Mouse (Mus musculus): ENCODE results near the gene Slc45a1. TPM values are rescaled to one million over a fixed set of nuclear protein-coding genes. Genes with fewer than 3 reads are reported as not detected.
"Not testable (repeated sequence)": the region's sequence is repeated elsewhere in the genome, so short reads cannot be mapped to it uniquely, and the experiment has no call there.

Gene Slc45a1
- polyA plus RNA-seq, 1 experiment from 2014 or later = not detected

- in situ Hi-C loops (cut with MboI; ENCODE audit: low pct_unique_long_range_greater_than_20kb) = no loop called here
- ATAC-seq (no peak), DNase-seq (ENCODE audit: low read depth, low spot score) (no peak)
- TF ChIP-seq CTCF (IDR thresholded peaks at IDR 0.05) = no peak
- ChIA-PET CTCF (interaction anchor here (1.0 to 1.6 kb wide), 5 partner anchors 9 to 22 kb away, joined by 3 to 5 read pairs (median 4); no protein-coding TSS in a partner anchor), POLR2A (interaction anchor here (1.1 kb wide), 1 partner anchor 9 kb away, joined by 4 read pairs; no protein-coding TSS in a partner anchor)
- H3K27me3 ChIP-seq = no peaks in the 10 kb centered on the region
These were observed 45.4 kb downstream of the Slc45a1 start for GRCm38 (mm10) chr4:150606449-150607161.

DNA sequence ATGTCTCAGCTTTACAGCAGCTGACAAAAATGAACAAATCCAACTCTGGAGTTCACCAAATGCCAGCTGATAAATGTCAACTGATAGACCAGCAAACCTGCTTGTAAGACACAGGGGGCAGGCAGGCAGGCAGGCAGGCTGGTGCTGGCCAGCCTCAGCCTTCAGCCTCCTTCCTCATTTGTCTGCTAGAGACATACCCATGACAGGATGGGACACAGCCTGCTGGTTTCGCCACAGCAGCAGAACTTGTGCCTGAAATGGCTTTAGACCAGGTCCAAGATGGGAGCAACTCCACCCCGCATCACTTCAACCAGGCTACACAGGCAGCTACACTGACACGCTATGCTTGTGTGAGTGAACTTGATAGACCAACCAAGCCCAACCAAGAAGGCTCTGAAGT is 46.2 kb downstream of the Slc45a1 start:
- in situ Hi-C loops (cut with MboI; ENCODE audit: low pct_unique_long_range_greater_than_20kb) = no loop called here
- ChIA-PET POLR2A (no interaction called here), CTCF (interaction anchor here (1.0 to 1.6 kb wide), 3 partner anchors 10 to 18 kb away, joined by 3 to 5 read pairs (median 4); no protein-coding TSS in a partner anchor)
- no peaks in the 10 kb centered on the region for H3K27me3 ChIP-seq
- no peak for TF ChIP-seq CTCF (IDR thresholded peaks at IDR 0.05)
- ATAC-seq = no peak
- no peak for DNase-seq (ENCODE audit: low read depth, low spot score)

DNA sequence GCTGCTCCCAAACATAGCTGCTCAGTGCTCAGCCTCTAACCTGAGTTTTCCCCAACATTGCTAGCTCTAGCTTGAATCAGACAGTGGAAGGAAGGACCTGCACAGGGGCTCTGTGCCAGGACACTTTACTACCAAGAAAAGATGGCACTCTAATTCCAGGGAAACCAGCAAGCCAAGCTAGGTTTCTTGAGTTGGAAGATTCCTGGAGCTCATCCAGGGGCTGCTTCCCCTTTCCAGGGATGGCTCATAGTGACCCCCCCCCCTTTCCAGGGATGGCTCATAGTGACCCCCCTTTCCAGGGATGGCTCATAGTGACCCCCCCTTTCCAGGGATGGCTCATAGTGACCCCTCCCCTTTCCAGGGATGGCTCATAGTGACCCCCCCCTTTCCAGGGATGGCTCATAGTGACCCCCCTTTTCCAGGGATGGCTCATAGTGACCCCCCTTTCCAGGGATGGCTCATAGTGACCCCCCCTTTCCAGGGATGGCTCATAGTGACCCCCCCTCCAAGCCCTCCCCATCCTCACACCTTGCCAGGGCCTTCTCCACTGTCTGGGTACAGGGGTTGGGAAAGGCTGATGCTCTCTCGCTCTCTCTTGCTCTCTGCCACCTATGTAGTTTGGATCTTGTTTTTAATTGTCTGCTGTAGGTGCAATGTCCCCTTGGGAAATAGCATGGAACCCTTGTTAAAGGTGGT is 48.5 kb downstream of the Slc45a1 start:
- ATAC-seq (no peak), DNase-seq (ENCODE audit: low read depth, low spot score) (no peak)
- H3K27me3 ChIP-seq = no peaks in the 10 kb centered on the region
- TF ChIP-seq CTCF (IDR thresholded peaks at IDR 0.05) = no peak
- ChIA-PET CTCF (no interaction called here), POLR2A (no interaction called here)
- in situ Hi-C loops (cut with MboI; ENCODE audit: low pct_unique_long_range_greater_than_20kb) = no loop called here

GRCm38 (mm10) chr4:150601489-150601888 is 50.5 kb downstream of the Slc45a1 start:
- TF ChIP-seq CTCF (IDR thresholded peaks at IDR 0.05) = no peak
- DNase-seq (ENCODE audit: low read depth, low spot score) (no peak), ATAC-seq (no peak)
- H3K27me3 ChIP-seq = no peaks in the 10 kb centered on the region
- POLR2A ChIA-PET = interaction anchor here (0.5 to 1.2 kb wide), 2 partner anchors 12 to 26 kb away, joined by 3 to 4 read pairs; no protein-coding TSS in a partner anchor
- in situ Hi-C loops (cut with MboI; ENCODE audit: low pct_unique_long_range_greater_than_20kb) = no loop called here
- CTCF ChIA-PET = no interaction called here

- CTCF ChIA-PET; DNase-seq (ENCODE audit: low read depth, low spot score); ATAC-seq; in situ Hi-C loops (cut with MboI; ENCODE audit: low pct_unique_long_range_greater_than_20kb); H3K27me3 ChIP-seq; POLR2A ChIA-PET: not testable (repeated sequence)
These were observed 51.5 kb downstream of the Slc45a1 start for GRCm38 (mm10) chr4:150600503-150600902.

- H3K27me3 ChIP-seq = no peaks in the 10 kb centered on the region
- in situ Hi-C loops (cut with MboI; ENCODE audit: low pct_unique_long_range_greater_than_20kb) = no loop called here
- ATAC-seq (no peak), DNase-seq (ENCODE audit: low read depth, low spot score) (no peak)
- CTCF ChIA-PET = interaction anchor here (2.9 kb wide), 1 partner anchor 11 kb away, joined by 7 read pairs; no protein-coding TSS in a partner anchor
- POLR2A ChIA-PET = interaction anchor here (1.7 kb wide), 1 partner anchor 10 kb away, joined by 5 read pairs; no protein-coding TSS in a partner anchor
- no peak for TF ChIP-seq CTCF (IDR thresholded peaks at IDR 0.05)
These were observed 52.6 kb downstream of the Slc45a1 start for GRCm38 (mm10) chr4:150599119-150599992.

DNA sequence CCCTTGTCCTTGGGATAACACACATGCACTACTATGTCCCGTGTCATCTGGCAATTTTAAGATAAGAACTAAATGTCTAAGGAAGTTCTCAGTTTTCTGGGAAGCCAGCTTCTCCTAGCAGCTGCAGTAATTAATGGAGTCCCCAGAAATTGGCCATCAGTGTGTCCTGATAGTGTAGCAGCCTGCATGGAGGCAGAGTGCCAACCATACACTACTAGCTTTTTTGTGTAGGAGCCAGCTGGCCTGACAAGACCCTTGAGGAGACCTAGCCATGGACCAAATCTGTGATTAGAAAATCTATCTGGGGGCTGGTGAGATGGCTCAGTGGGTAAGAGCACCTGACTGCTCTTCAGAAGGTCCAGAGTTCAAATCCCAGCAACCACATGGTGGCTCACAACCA is 53.3 kb downstream of the Slc45a1 start:
- ATAC-seq (no peak), DNase-seq (ENCODE audit: low read depth, low spot score) (no peak)
- in situ Hi-C loops (cut with MboI; ENCODE audit: low pct_unique_long_range_greater_than_20kb) = no loop called here
- no peaks in the 10 kb centered on the region for H3K27me3 ChIP-seq
- POLR2A ChIA-PET = interaction anchor here (0.9 to 1.7 kb wide), 3 partner anchors 9 to 26 kb away, joined by 3 to 5 read pairs (median 3); no protein-coding TSS in a partner anchor
- CTCF ChIA-PET = interaction anchor here (2.9 kb wide), 1 partner anchor 12 kb away, joined by 7 read pairs; no protein-coding TSS in a partner anchor
- TF ChIP-seq CTCF (IDR thresholded peaks at IDR 0.05) = no peak

- H3K27me3 ChIP-seq = no peaks in the 10 kb centered on the region
- ChIA-PET CTCF (no interaction called here), POLR2A (no interaction called here)
- no peak for TF ChIP-seq CTCF (IDR thresholded peaks at IDR 0.05)
- ATAC-seq = no peak
- DNase-seq (ENCODE audit: low read depth, low spot score) = no peak
- in situ Hi-C loops (cut with MboI; ENCODE audit: low pct_unique_long_range_greater_than_20kb) = no loop called here
These were observed 56.0 kb downstream of the Slc45a1 start for GRCm38 (mm10) chr4:150595991-150596390.

GRCm38 (mm10) chr4:150595071-150595470 is 56.9 kb downstream of the Slc45a1 start:
- CTCF ChIA-PET = no interaction called here
- ATAC-seq (no peak), DNase-seq (ENCODE audit: low read depth, low spot score) (no peak)
- no peak for TF ChIP-seq CTCF (IDR thresholded peaks at IDR 0.05)
- no peaks in the 10 kb centered on the region for H3K27me3 ChIP-seq
- POLR2A ChIA-PET = interaction anchor here (0.6 to 1.0 kb wide), 2 partner anchors 11 to 24 kb away, joined by 3 read pairs; no protein-coding TSS in a partner anchor
- in situ Hi-C loops (cut with MboI; ENCODE audit: low pct_unique_long_range_greater_than_20kb) = no loop called here

DNA sequence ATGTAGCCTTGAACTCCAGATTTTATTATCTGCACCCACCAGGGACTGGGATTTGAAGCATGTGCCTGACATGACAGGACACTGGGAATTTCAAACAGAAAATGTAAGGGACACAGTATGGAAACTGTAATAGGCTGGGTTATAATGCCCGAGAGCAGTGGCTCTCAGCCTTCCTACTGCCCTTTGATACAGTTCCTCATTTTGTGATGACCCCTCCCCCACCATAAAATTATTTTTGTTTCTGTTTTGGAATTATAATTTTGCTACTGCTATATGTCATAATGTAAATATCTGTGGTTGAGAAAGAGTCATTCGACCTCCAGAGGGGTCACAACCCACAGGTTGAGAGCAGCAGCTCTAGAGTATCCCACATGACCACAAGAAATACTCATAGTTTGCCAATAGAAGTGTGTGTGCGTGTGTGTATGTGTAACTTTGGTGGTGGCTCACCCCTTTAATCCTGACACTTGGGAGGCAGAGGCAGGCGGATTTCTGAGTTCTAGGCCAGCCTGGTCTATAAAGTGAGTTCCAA is 57.6 kb downstream of the Slc45a1 start:
- ChIA-PET CTCF (no interaction called here), POLR2A (no interaction called here)
- DNase-seq (ENCODE audit: low read depth, low spot score) = no peak
- no peaks in the 10 kb centered on the region for H3K27me3 ChIP-seq
- no peak for TF ChIP-seq CTCF (IDR thresholded peaks at IDR 0.05)
- ATAC-seq = no peak
- in situ Hi-C loops (cut with MboI; ENCODE audit: low pct_unique_long_range_greater_than_20kb) = no loop called here
